Mouse (Mus musculus): ENCODE data around the gene Svip.

Svip gene

GRCm38 (mm10) chr7:52005511-52006295 lies at the start of gene Svip:
TSS of gene Svip (minus strand) at chr7:52006018.
- in situ Hi-C loops (cut with MboI; ENCODE audit: unreplicated experiment in 2 of 2) = loop anchor here in 1 of 2 experiments (25.0 kb wide), 1 partner anchor 907 kb away; no protein-coding TSS in a partner anchor

GRCm38 (mm10) chr7:52037600-52038582 lies 32.1 kb upstream of the Svip start:
- in situ Hi-C loops (cut with MboI; ENCODE audit: unreplicated experiment in 2 of 2) = no loop called here

- in situ Hi-C loops (cut with MboI; ENCODE audit: unreplicated experiment in 2 of 2) = loop anchor here in 1 of 2 experiments (25.0 kb wide), 1 partner anchor 888 kb away; no protein-coding TSS in a partner anchor
Measured at GRCm38 (mm10) chr7:52024050-52024626, 18.3 kb upstream of the Svip start.

GRCm38 (mm10) chr7:52022039-52022438 lies 16.2 kb upstream of the Svip start:
- in situ Hi-C loops (cut with MboI; ENCODE audit: unreplicated experiment in 2 of 2) = loop anchor here in 1 of 2 experiments (25.0 kb wide), 1 partner anchor 890 kb away; no protein-coding TSS in a partner anchor

- in situ Hi-C loops (cut with MboI; ENCODE audit: unreplicated experiment in 2 of 2) = loop anchor here in 1 of 2 experiments (25.0 kb wide), 1 partner anchor 897 kb away; no protein-coding TSS in a partner anchor
Measured at GRCm38 (mm10) chr7:52015628-52016027, 9.8 kb upstream of the Svip start, which contains the start of gene 1700015G11Rik. TSS of gene 1700015G11Rik (minus strand) at chr7:52015728.

GRCm38 (mm10) chr7:52015180-52015579 lies 9.4 kb upstream of the Svip start:
- in situ Hi-C loops (cut with MboI; ENCODE audit: unreplicated experiment in 2 of 2) = loop anchor here in 1 of 2 experiments (25.0 kb wide), 1 partner anchor 897 kb away; no protein-coding TSS in a partner anchor

GRCm38 (mm10) chr7:52013457-52013856 lies 7.6 kb upstream of the Svip start:
- in situ Hi-C loops (cut with MboI; ENCODE audit: unreplicated experiment in 2 of 2) = loop anchor here in 1 of 2 experiments (25.0 kb wide), 1 partner anchor 899 kb away; no protein-coding TSS in a partner anchor

- in situ Hi-C loops (cut with MboI; ENCODE audit: unreplicated experiment in 2 of 2) = loop anchor here in 1 of 2 experiments (25.0 kb wide), 1 partner anchor 905 kb away; no protein-coding TSS in a partner anchor
Measured at GRCm38 (mm10) chr7:52007138-52007537, 1.3 kb upstream of the Svip start.

- in situ Hi-C loops (cut with MboI; ENCODE audit: unreplicated experiment in 2 of 2) = loop anchor here in 1 of 2 experiments (25.0 kb wide), 1 partner anchor 906 kb away; no protein-coding TSS in a partner anchor
Measured at GRCm38 (mm10) chr7:52006296-52006630, 445 bp upstream of the Svip start.

- in situ Hi-C loops (cut with MboI; ENCODE audit: unreplicated experiment in 2 of 2) = no loop called here
Measured at GRCm38 (mm10) chr7:51991020-51991419, 14.8 kb downstream of the Svip start.

GRCm38 (mm10) chr7:51986909-51987308 lies 18.9 kb downstream of the Svip start:
- in situ Hi-C loops (cut with MboI; ENCODE audit: unreplicated experiment in 2 of 2) = no loop called here

GRCm38 (mm10) chr7:51985763-51986162 lies 20.1 kb downstream of the Svip start:
- in situ Hi-C loops (cut with MboI; ENCODE audit: unreplicated experiment in 2 of 2) = no loop called here

- in situ Hi-C loops (cut with MboI; ENCODE audit: unreplicated experiment in 2 of 2) = no loop called here
Measured at GRCm38 (mm10) chr7:51982303-51982702, 23.5 kb downstream of the Svip start.

GRCm38 (mm10) chr7:51979271-51979670 lies 26.5 kb downstream of the Svip start:
- in situ Hi-C loops (cut with MboI; ENCODE audit: unreplicated experiment in 2 of 2) = loop anchor here in 1 of 2 experiments (5.0 kb wide), 1 partner anchor 357 kb away; the partner anchor contains the start of gene Slc17a6

- in situ Hi-C loops (cut with MboI; ENCODE audit: unreplicated experiment in 2 of 2) = loop anchor here in 1 of 2 experiments (5.0 kb wide), 1 partner anchor 353 kb away; the partner anchor contains the start of gene Slc17a6
Measured at GRCm38 (mm10) chr7:51975181-51975580, 30.6 kb downstream of the Svip start.

GRCm38 (mm10) chr7:51973526-51973925 lies 32.3 kb downstream of the Svip start:
- in situ Hi-C loops (cut with MboI; ENCODE audit: unreplicated experiment in 2 of 2) = loop anchor here in 1 of 2 experiments (5.0 kb wide), 1 partner anchor 356 kb away; no protein-coding TSS in a partner anchor

- in situ Hi-C loops (cut with MboI; ENCODE audit: unreplicated experiment in 2 of 2) = loop anchor here in 1 of 2 experiments (5.0 kb wide), 1 partner anchor 356 kb away; no protein-coding TSS in a partner anchor
Measured at GRCm38 (mm10) chr7:51973091-51973490, 32.7 kb downstream of the Svip start.

GRCm38 (mm10) chr7:51972252-51972855 lies 33.5 kb downstream of the Svip start:
- in situ Hi-C loops (cut with MboI; ENCODE audit: unreplicated experiment in 2 of 2) = loop anchor here in 1 of 2 experiments (5.0 kb wide), 1 partner anchor 355 kb away; no protein-coding TSS in a partner anchor

GRCm38 (mm10) chr7:51969379-51969778 lies 36.4 kb downstream of the Svip start:
- in situ Hi-C loops (cut with MboI; ENCODE audit: unreplicated experiment in 2 of 2) = no loop called here
